Mouse (Mus musculus): ENCODE results near the gene Fam170b. TPM values are rescaled to one million over a fixed set of nuclear protein-coding genes. Genes with fewer than 3 reads are reported as not detected.
A peak's percentile ranks its signal among the peaks of the same experiment; 100 is the strongest.

Gene Fam170b
- total and polyA plus RNA-seq, 2 experiments: 0.05 to 0.09 TPM

- Histone ChIP-seq H3K27ac (replicated peaks; ENCODE audit: insufficient read depth, low read depth, low read length) (no peak overlapping the region), H3K36me3 (ENCODE audit: control insufficient read depth, insufficient read depth, low read length) (no peaks in the 10 kb centered on the region), H3K27me3 (ENCODE audit: control insufficient read depth, insufficient read depth, low read length) (no peaks in the 10 kb centered on the region), H3K79me2 (ENCODE audit: control insufficient read depth, insufficient read depth, low read length) (no peaks in the 10 kb centered on the region), H3K9ac (ENCODE audit: low read depth, low read length) (no peak overlapping the region), H3K4me3 (ENCODE audit: insufficient read depth, low read depth, low read length) (no peak overlapping the region), H3K4me1 (ENCODE audit: control insufficient read depth, insufficient read depth, low read length) (0 out of 2 replicates have a peak, but pooled peaks cover 3% of the 10 kb centered on the region)
- TF ChIP-seq POLR2A (IDR thresholded peaks at IDR 0.05; ENCODE audit: extremely low read depth, insufficient read depth, low read length) (no peak), CTCF (IDR thresholded peaks at IDR 0.05; ENCODE audit: low read depth, low read length) (no peak)
- DNase-seq (ENCODE audit: extremely low read depth, low read depth, low spot score): no peak
- WGBS: 80% methylated on average over 2 of the region's 2 CpGs
Observed at GRCm38 (mm10) chr14:32797803-32798202, 36.0 kb upstream of the Fam170b start.

- Histone ChIP-seq H3K79me2 (ENCODE audit: control insufficient read depth, insufficient read depth, low read length) (no peaks in the 10 kb centered on the region), H3K27ac (replicated peaks; ENCODE audit: insufficient read depth, low read depth, low read length) (no peak overlapping the region), H3K9ac (ENCODE audit: low read depth, low read length) (no peak overlapping the region), H3K4me3 (ENCODE audit: insufficient read depth, low read depth, low read length) (no peak overlapping the region), H3K36me3 (ENCODE audit: control insufficient read depth, insufficient read depth, low read length) (no peaks in the 10 kb centered on the region), H3K27me3 (ENCODE audit: control insufficient read depth, insufficient read depth, low read length) (no peaks in the 10 kb centered on the region), H3K4me1 (ENCODE audit: control insufficient read depth, insufficient read depth, low read length) (0 out of 2 replicates have a peak, but pooled peaks cover 3% of the 10 kb centered on the region)
- no peak for TF ChIP-seq CTCF (IDR thresholded peaks at IDR 0.05; ENCODE audit: low read depth, low read length)
- no peak for TF ChIP-seq POLR2A (IDR thresholded peaks at IDR 0.05; ENCODE audit: extremely low read depth, insufficient read depth, low read length)
- 78% methylated on average over 4 of the region's 4 CpGs for WGBS
- DNase-seq (ENCODE audit: extremely low read depth, low read depth, low spot score): no peak
Observed at GRCm38 (mm10) chr14:32798355-32798754, 35.4 kb upstream of the Fam170b start.

GRCm38 (mm10) chr14:32800048-32800447, 33.7 kb upstream of the Fam170b start:
- Histone ChIP-seq H3K27ac (replicated peaks; ENCODE audit: insufficient read depth, low read depth, low read length) (no peak overlapping the region), H3K27me3 (ENCODE audit: control insufficient read depth, insufficient read depth, low read length) (no peaks in the 10 kb centered on the region), H3K9ac (ENCODE audit: low read depth, low read length) (no peak overlapping the region), H3K79me2 (ENCODE audit: control insufficient read depth, insufficient read depth, low read length) (no peaks in the 10 kb centered on the region), H3K4me3 (ENCODE audit: insufficient read depth, low read depth, low read length) (no peak overlapping the region), H3K36me3 (ENCODE audit: control insufficient read depth, insufficient read depth, low read length) (no peaks in the 10 kb centered on the region), H3K4me1 (ENCODE audit: control insufficient read depth, insufficient read depth, low read length) (0 out of 2 replicates have a peak, but pooled peaks cover 3% of the 10 kb centered on the region)
- no peak for TF ChIP-seq CTCF (IDR thresholded peaks at IDR 0.05; ENCODE audit: low read depth, low read length)
- TF ChIP-seq POLR2A (IDR thresholded peaks at IDR 0.05; ENCODE audit: extremely low read depth, insufficient read depth, low read length): no peak
- 97% methylated on average over 7 of the region's 7 CpGs for WGBS
- DNase-seq (ENCODE audit: extremely low read depth, low read depth, low spot score): no peak

- TF ChIP-seq CTCF (IDR thresholded peaks at IDR 0.05; ENCODE audit: low read depth, low read length) (peak; percentile 62), POLR2A (IDR thresholded peaks at IDR 0.05; ENCODE audit: extremely low read depth, insufficient read depth, low read length) (no peak)
- Histone ChIP-seq H3K79me2 (ENCODE audit: control insufficient read depth, insufficient read depth, low read length) (no peaks in the 10 kb centered on the region), H3K9ac (ENCODE audit: low read depth, low read length) (no peak overlapping the region), H3K36me3 (ENCODE audit: control insufficient read depth, insufficient read depth, low read length) (no peaks in the 10 kb centered on the region), H3K27me3 (ENCODE audit: control insufficient read depth, insufficient read depth, low read length) (no peaks in the 10 kb centered on the region), H3K4me1 (ENCODE audit: control insufficient read depth, insufficient read depth, low read length) (0 out of 2 replicates have a peak, but pooled peaks cover 3% of the 10 kb centered on the region), H3K27ac (replicated peaks; ENCODE audit: insufficient read depth, low read depth, low read length) (no peak overlapping the region), H3K4me3 (ENCODE audit: insufficient read depth, low read depth, low read length) (no peak overlapping the region)
- no peak for DNase-seq (ENCODE audit: extremely low read depth, low read depth, low spot score)
- 75% methylated on average over 11 of the region's 11 CpGs for WGBS
Observed at GRCm38 (mm10) chr14:32801016-32801661, 32.6 kb upstream of the Fam170b start.

- DNase-seq (ENCODE audit: extremely low read depth, low read depth, low spot score): no peak
- no peaks in the 10 kb centered on the region for H3K36me3 ChIP-seq (ENCODE audit: control insufficient read depth, insufficient read depth, low read length)
- no peak for TF ChIP-seq CTCF (IDR thresholded peaks at IDR 0.05; ENCODE audit: low read depth, low read length)
- no peak for TF ChIP-seq POLR2A (IDR thresholded peaks at IDR 0.05; ENCODE audit: extremely low read depth, insufficient read depth, low read length)
Observed at GRCm38 (mm10) chr14:32801662-32802024, 32.1 kb upstream of the Fam170b start.

GRCm38 (mm10) chr14:32810111-32810510, 23.7 kb upstream of the Fam170b start:
- no peaks in the 10 kb centered on the region for H3K79me2 ChIP-seq (ENCODE audit: control insufficient read depth, insufficient read depth, low read length)
- H3K4me1 ChIP-seq (ENCODE audit: control insufficient read depth, insufficient read depth, low read length): no peaks in the 10 kb centered on the region
- DNase-seq (ENCODE audit: extremely low read depth, low read depth, low spot score): no peak
- no peak overlapping the region for H3K27ac ChIP-seq (replicated peaks; ENCODE audit: insufficient read depth, low read depth, low read length)
- H3K27me3 ChIP-seq (ENCODE audit: control insufficient read depth, insufficient read depth, low read length): no peaks in the 10 kb centered on the region
- H3K9ac ChIP-seq (ENCODE audit: low read depth, low read length): no peak overlapping the region
- H3K4me3 ChIP-seq (ENCODE audit: insufficient read depth, low read depth, low read length): no peak overlapping the region
- H3K36me3 ChIP-seq (ENCODE audit: control insufficient read depth, insufficient read depth, low read length): no peaks in the 10 kb centered on the region
- TF ChIP-seq CTCF (IDR thresholded peaks at IDR 0.05; ENCODE audit: low read depth, low read length) (no peak), POLR2A (IDR thresholded peaks at IDR 0.05; ENCODE audit: extremely low read depth, insufficient read depth, low read length) (no peak)

More at GRCm38 (mm10) chr14:32801662-32802024, 32.1 kb upstream of the Fam170b start:
- Histone ChIP-seq H3K79me2 (ENCODE audit: control insufficient read depth, insufficient read depth, low read length) (no peaks in the 10 kb centered on the region), H3K9ac (ENCODE audit: low read depth, low read length) (no peak overlapping the region), H3K27ac (replicated peaks; ENCODE audit: insufficient read depth, low read depth, low read length) (no peak overlapping the region), H3K4me3 (ENCODE audit: insufficient read depth, low read depth, low read length) (no peak overlapping the region), H3K4me1 (ENCODE audit: control insufficient read depth, insufficient read depth, low read length) (0 out of 2 replicates have a peak, but pooled peaks cover 3% of the 10 kb centered on the region), H3K27me3 (ENCODE audit: control insufficient read depth, insufficient read depth, low read length) (no peaks in the 10 kb centered on the region)
